Mouse (Mus musculus) pancreas, adult 10 weeks (tissue): Measurements from ENCODE around the gene Nsun4. TPM values are rescaled to one million over a fixed set of nuclear protein-coding genes. Genes with fewer than 3 reads are reported as not detected.

ENCODE experiments used
- polyA plus RNA-seq: library from polyadenylated mRNA; stranded (reverse); fragments of 350-450 nt; fragmentation: Illumina TruSeq; extraction: RNeasy Lipid Tissue Mini Kit (QIAGEN cat#74804); gene quantifications from one replicate; pipeline ENCODE4 v1.2.3, GENCODE M21; 2015; ENCODE audit warnings: low read depth, low replicate concordance; ENCODE audit not compliant: insufficient read depth

The Nsun4 gene
- 3.8 TPM for polyA plus RNA-seq

GRCm38 (mm10) chr4:116053399-116053961 lies at the start of gene Nsun4:
Gene Nsun4, minus strand, starts transcription at chr4:116053876.

GRCm38 (mm10) chr4:116074861-116075620 lies 21.4 kb upstream of the Nsun4 start, which contains the start of the genes Uqcrh and Lrrc41:
Gene Uqcrh, minus strand, starts transcription at chr4:116075071.
Gene Lrrc41, plus strand, starts transcription at chr4:116075269.

GRCm38 (mm10) chr4:116017902-116018746 lies 35.6 kb downstream of the Nsun4 start, which contains the start of gene Faah:
Gene Faah, minus strand, starts transcription at chr4:116017926.

Other genes starting within 250 kb of the Nsun4 start
- gene Mob3c, start 225.8 kb downstream of the Nsun4 start, polyA plus RNA-seq = 9.4 TPM
- gene Mknk1, start 214.7 kb downstream of the Nsun4 start, polyA plus RNA-seq = 79.9 TPM
- not detected for gene Kncn, start 169.5 kb downstream of the Nsun4 start, polyA plus RNA-seq
- gene 6430628N08Rik, start 163.2 kb downstream of the Nsun4 start, polyA plus RNA-seq = not detected
- gene Dmbx1, start 114.0 kb downstream of the Nsun4 start, polyA plus RNA-seq = not detected
- 6.7 TPM for gene Faah, start 36.0 kb downstream of the Nsun4 start, polyA plus RNA-seq
- gene Uqcrh, start 21.2 kb upstream of the Nsun4 start, polyA plus RNA-seq = 206 TPM
- 7.6 TPM for gene Lrrc41, start 21.4 kb upstream of the Nsun4 start, polyA plus RNA-seq
- not detected for gene Rad54l, start 69.8 kb upstream of the Nsun4 start, polyA plus RNA-seq
- 20.5 TPM for gene Pomgnt1, start 70.0 kb upstream of the Nsun4 start, polyA plus RNA-seq
- 2.0 TPM for gene Lurap1, start 97.5 kb upstream of the Nsun4 start, polyA plus RNA-seq
- 0.89 TPM for gene Tspan1, start 113.7 kb upstream of the Nsun4 start, polyA plus RNA-seq
- not detected for gene 1700042G07Rik, start 119.5 kb upstream of the Nsun4 start, polyA plus RNA-seq
- gene Gm49337, start 119.5 kb upstream of the Nsun4 start, polyA plus RNA-seq = not detected
- gene Pik3r3, start 167.7 kb upstream of the Nsun4 start, polyA plus RNA-seq = 3.6 TPM